Mouse (Mus musculus): Measurements from ENCODE around the gene Adgrg4. TPM values are rescaled to one million over a fixed set of nuclear protein-coding genes. Genes with fewer than 3 reads are reported as not detected.

Adgrg4 gene
- total RNA-seq (2017): not detected in 2 replicates

DNA sequence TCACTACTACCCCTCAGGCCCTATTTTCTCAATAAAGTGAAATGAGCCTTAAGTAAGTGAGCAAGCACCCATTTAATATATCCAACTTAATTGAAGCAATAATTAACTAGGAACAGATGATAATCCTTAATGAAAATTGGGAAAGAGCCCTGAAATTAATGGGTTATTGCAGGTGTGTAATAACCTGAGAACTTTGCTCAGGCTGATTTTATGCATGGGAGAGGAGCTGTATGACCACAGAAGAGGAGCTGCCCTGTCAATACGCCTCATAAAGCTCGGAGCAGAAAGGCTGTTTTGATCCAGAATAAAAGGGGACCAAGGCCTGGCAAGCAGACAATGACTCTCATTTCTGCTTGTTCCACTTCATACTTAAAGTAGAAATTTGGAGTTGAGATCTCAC, at the start of gene Adgrg4:
Gene Adgrg4, plus strand, starts transcription at position 301 of the 400 bp plus-strand sequence.
- no peak for ATAC-seq (ENCODE audit: extremely low read depth, insufficient number of reproducible peaks, low FRiP score, poor library complexity, severe bottlenecking)

- no peak for ATAC-seq (ENCODE audit: extremely low read depth, insufficient number of reproducible peaks, low FRiP score, poor library complexity, severe bottlenecking)
Observed at GRCm38 (mm10) chrX:56821765-56822603, 48.0 kb upstream of the Adgrg4 start, which contains the start of gene Map7d3. Gene Map7d3 (minus strand): TSS chrX:56822326.

DNA sequence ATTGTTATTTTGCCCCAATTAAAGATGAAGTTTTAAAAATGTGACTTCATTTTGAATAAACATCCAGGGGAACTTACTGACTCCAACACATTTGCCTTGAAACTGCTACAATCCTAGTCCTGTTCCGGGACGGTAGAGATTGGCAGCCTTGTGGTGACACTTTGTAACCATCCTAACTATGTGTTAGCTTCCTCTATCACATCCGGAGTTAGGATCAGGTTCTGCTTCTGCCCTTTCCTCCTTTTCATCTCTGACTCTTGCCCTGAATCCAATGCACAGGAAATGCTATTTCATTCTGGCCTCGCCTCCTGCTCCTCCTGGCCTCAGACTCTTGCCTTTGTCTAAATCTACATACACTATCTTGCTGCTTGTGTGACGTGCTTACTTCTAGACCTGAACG, 42.5 kb upstream of the Adgrg4 start:
- no peak for ATAC-seq (ENCODE audit: extremely low read depth, insufficient number of reproducible peaks, low FRiP score, poor library complexity, severe bottlenecking)

- no peak for ATAC-seq (ENCODE audit: extremely low read depth, insufficient number of reproducible peaks, low FRiP score, poor library complexity, severe bottlenecking)
Observed at GRCm38 (mm10) chrX:56835842-56836241, 34.1 kb upstream of the Adgrg4 start.

DNA sequence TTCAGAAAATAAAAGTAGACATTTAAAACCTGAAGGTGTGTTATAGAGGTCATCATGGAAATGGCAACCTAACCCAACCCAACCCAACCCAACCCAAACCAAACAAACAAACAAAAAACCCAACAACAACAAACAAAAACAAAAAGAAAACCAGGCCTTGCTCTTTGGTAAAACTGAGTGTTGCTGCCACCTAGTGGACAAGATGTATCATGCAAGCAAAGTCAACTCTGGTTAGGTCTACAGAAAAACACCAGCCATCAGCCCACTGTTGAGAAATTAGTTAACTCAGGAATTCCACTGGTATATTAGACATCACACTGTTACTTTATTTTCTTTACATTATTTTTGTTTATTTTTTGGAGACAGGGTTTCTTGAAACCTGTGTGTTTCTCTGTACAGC, 30.6 kb upstream of the Adgrg4 start:
- ATAC-seq (ENCODE audit: extremely low read depth, insufficient number of reproducible peaks, low FRiP score, poor library complexity, severe bottlenecking): no peak

DNA sequence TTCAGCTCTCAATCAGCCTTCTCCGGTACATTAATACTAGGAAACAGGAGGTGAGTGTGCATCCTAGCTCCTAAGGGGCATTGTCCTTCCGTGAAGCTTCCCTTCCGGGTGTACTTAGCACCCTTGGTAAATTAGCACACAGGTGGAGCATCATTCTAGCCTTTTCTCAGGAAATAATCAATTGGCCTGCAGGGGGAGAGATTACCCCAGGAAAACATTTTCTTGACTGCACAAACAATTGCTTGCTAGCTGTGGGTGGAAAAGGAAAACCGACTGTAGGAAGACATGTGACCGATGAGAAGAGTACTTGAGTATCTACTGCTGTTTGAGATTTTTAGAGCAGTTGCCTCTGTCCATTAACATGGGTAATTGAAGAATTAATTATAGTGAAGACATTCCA, 28.7 kb upstream of the Adgrg4 start:
- ATAC-seq (ENCODE audit: extremely low read depth, insufficient number of reproducible peaks, low FRiP score, poor library complexity, severe bottlenecking): no peak

DNA sequence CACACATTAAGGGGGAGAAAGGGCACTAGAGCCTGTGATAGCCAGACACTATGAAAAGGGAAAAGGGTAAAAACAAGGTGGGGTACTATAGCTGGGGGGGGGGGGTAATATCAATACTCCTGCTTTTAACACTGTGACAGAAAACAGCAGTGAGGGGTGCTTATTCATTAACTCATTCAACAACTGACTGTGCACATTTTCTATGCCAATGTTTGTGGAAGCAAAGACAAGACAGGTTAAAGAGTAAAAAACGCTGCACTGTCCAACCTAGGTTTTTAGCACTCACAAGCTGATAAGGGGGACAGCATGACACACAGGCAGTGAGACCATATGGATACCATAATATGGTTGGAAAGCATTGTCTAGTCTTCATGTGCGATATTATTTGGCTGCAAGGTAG, 142.9 kb downstream of the Adgrg4 start:
- no peak for ATAC-seq (ENCODE audit: extremely low read depth, insufficient number of reproducible peaks, low FRiP score, poor library complexity, severe bottlenecking)

DNA sequence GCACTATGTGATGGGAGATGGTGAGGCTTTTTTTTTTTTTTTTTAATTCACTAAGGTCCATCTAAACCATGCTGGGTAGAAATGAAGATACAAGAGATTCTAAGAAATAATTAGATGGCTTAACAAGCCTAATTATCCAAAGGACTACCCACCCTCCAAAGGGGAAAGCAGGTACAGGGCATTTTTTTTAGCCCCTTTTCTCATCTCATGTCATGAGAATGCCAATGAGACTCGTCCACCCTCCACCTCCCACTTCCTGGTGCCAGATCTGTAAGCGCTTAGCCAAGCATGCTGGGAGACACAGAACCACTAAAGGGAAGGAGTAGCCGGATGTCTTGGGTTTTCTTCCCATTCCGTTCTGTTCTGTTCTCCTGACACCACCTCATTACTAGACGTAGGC, 172.8 kb downstream of the Adgrg4 start, which contains the start of gene Brs3:
Gene Brs3, plus strand, starts transcription at position 301 of the 400 bp plus-strand sequence.
- no peak for ATAC-seq (ENCODE audit: extremely low read depth, insufficient number of reproducible peaks, low FRiP score, poor library complexity, severe bottlenecking)

GRCm38 (mm10) chrX:57043869-57044268, 173.9 kb downstream of the Adgrg4 start:
- ATAC-seq (ENCODE audit: extremely low read depth, insufficient number of reproducible peaks, low FRiP score, poor library complexity, severe bottlenecking): no peak

Other genes with a start within 250 kb of the Adgrg4 start
- 5.8 and 8.7 TPM in 2 replicates for gene Fhl1, start 138.4 kb upstream of the Adgrg4 start, total RNA-seq (2017)
- gene Map7d3, start 47.8 kb upstream of the Adgrg4 start, total RNA-seq (2017): 0.37 and 0.93 TPM in 2 replicates
- gene Brs3, start 172.9 kb downstream of the Adgrg4 start, total RNA-seq (2017): not detected in 2 replicates
- 42.8 and 50.7 TPM in 2 replicates for gene Htatsf1, start 183.4 kb downstream of the Adgrg4 start, total RNA-seq (2017)
- not detected in 2 replicates for gene Vgll1, start 217.9 kb downstream of the Adgrg4 start, total RNA-seq (2017)